Mouse (Mus musculus): Measurements from ENCODE around the gene Tmem8.
"Not testable (repeated sequence)": the region's sequence is repeated elsewhere in the genome, so short reads cannot be mapped to it uniquely, and the experiment has no call there.

Gene Tmem8

GRCm38 (mm10) chr17:26113181-26113948 is at the start of gene Tmem8:
Gene Tmem8, plus strand, starts transcription at chr17:26113299.
- no peak for DNase-seq (ENCODE audit: low read depth, low spot score)

DNA sequence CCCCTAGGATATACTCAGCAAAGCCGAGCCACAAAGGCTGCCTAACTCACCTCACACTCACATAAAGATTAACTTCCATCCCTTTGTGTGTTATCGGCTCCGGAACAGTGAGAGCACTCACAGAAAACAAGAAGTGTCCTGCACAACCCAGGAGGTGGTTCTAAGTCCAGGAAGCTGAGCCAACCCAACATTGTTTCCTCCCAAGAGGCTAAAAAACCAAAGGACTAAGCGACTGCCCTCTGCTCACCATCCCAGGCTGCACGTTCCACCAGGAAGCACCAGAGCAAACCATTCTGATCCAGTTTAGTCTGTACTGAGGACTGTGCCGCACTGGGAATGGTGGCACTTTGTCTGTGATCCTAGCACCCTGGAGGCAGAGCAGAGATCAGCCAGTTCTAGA is 48.2 kb upstream of the Tmem8 start:
- DNase-seq (ENCODE audit: low read depth, low spot score) = no peak

- DNase-seq (ENCODE audit: low read depth, low spot score) = no peak
Observed at GRCm38 (mm10) chr17:26066488-26067020, 46.5 kb upstream of the Tmem8 start.

DNA sequence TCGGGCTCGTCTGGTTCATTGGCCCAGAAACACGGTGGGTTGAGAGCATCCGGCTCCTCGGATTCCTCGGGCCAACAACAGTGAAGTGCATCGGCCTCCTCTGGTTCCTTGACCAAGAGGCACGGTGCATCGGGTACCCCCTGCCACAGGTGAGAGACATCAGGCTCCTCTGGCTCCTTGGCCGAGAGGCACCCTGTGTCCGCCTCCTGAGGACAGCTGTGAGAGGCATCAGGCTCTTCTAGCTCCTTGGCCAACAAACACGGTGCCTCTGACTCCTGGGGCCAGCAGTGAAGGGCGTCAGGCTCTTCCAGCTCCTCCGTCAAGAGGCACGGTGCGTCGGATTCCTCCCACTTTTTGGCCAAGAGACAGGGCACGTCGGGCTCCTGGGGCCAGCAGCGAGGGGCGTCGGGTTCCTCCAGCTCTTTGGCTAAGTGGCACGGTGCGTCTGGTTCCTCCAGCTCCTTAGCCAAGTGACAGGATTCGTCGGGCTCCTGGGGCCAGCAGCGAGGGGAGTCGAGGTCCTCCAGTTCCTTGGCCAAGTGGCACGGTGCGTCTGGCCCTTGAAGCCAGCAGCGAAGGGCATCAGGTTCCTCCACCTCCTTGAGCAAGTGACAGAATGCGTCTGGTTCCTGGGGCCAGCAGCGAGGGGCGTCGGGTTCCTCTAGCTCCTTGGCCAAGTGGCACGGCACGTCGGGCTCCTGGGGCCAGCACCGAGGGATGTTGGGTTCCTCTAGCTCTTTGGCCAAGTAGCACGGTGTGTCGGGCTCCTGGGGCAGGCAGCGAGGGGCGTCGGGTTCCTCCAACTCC is 44.9 kb upstream of the Tmem8 start:
- DNase-seq (ENCODE audit: low read depth, low spot score) = no peak

DNA sequence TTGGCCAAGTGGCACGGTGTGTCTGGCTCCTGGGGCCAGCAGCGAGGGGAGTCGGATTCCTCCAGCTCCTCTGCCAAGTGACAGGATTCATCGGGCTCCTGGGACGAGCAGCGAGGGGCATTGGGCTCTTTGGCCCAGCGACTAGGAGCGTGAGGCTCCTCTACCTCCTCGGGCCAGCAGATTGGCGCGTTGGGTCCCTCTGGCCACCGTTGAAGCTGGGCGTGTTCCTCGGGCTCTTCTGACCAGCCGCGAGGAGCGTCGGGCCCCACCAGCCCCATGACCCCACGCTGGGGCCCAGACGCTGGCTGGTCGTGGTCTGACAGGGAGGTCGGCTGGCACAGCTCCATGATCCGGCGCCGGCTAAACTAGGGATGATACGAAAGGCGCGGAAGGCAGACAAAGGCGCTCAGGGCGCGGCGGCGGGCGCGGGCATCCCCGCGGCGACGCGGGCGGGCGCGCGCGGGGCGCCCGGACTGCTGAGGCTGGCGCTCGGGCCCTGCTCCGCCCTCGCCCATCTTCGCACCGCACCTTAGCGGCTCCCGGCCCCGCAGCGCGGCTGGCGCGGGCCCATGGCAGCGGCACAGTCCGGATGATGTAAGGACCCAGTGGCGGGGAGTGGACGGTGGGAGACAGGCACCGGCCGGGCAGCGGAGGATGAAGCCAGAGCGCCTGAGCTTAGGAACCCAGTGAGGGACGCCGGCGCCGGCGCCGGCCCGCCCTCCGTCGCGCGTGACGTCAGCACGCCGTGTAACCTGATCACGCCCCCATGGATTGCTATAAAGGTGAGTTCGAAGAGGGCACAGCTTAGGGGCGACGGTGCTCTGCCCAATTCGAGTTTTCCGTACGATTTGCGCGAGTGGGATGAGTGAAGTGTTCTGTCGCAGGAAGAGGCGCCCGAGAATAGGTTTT is 44.0 kb upstream of the Tmem8 start, which contains the start of gene Rab11fip3:
TSS of gene Rab11fip3 (minus strand) at position 725 of the 909 bp plus-strand sequence.
- DNase-seq (ENCODE audit: low read depth, low spot score) = peak; percentile 93

DNA sequence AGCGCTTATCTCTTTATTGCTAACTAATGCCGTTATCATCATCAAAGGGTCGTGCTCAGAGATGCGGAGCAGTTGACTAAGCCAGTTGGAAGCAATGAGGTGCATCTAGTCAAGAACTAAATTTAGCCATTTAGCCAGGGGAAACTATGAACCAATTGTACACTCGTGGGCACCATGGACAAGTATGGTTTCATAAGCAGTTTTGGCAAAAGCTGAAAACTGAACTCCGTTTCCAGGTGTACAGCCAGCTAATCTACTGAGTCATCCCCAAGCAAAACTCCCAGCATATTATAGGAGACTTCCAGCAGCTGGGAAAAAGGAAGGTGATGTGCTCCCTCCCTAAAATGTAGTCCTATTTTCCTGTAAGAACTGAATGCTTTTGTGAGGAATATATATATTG is 43.0 kb upstream of the Tmem8 start:
- DNase-seq (ENCODE audit: low read depth, low spot score) = no peak

DNA sequence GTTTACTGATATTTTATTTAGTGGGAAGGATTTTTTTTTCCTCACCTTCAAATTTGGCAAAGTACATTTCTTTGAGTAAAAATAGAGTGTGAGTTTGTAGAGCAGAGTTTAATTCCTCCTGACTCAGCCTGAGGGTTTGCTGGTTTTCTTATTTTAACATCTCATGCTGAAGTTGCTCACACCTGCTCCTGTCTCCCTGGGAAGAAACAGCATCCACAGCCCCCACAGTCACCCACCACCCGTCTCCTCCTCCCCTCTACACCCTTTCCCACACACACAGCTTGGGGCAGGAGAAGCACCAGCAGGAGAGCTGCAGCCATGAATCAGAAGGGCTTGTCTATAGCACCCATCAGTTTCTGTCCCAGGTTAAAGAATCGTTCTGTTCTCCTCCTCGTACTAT is 37.9 kb upstream of the Tmem8 start:
- DNase-seq (ENCODE audit: low read depth, low spot score) = no peak

- DNase-seq (ENCODE audit: low read depth, low spot score) = no peak
Observed at GRCm38 (mm10) chr17:26078851-26079250, 34.2 kb upstream of the Tmem8 start.

GRCm38 (mm10) chr17:26080867-26081266 is 32.2 kb upstream of the Tmem8 start:
- DNase-seq (ENCODE audit: low read depth, low spot score) = no peak

DNA sequence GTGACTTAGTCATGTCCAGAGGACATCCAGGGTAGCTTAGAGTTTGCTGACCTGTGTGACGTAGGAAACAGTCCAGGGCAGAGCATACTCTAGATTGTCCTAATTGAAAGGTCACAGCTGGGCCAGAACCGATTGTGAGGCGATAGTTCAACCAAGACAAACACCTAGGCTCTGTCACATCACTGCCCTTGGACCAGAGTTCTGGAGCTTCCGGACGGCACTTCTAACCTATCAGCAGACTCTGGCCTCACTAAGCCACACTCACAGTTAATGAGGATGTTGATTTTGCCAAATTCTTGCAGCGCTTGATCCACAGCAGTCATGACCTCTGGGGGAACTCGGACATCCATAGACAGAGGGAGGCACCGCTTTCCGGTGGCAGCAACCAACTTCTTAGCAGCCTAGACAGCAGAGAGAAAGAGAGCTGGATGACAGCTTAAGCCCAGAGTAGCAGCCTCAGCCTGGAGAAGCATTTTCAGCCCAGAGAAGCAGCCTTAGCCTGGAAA is 26.0 kb upstream of the Tmem8 start:
- DNase-seq (ENCODE audit: low read depth, low spot score) = no peak

DNA sequence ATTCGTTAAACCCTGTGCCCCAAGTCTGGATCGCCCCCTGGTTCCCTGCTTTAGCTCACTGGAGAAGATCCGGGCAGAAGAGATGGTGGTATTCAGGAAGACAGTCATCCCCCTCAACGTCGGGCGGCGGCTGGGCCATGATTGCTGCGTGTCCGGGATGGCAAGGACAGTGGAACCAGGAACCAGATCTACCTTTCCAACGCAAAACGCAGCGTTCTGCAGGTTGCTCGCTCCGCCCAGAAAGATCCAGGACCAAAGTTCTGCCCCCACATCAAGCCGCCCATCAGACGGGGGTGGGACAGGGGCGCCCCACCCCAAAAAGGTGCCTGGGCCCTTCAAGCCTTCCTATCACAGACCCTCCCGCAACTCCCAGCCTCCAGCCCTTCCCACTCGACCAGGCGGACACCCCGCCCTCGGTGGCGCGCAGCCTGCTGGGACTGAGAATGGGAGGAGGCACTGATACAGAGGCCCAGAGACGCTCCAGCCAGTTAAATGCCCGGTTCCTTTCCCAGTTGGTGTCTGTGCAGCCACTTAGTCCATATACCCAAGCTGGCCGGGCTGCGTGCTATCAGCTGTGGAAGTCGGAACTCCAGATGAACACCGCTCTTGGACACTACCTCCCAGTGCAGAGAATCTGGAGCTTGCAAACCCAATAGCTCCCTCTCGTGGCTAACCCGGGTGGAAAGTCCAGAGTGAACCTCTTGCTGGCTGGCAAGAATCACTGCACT is 23.0 kb upstream of the Tmem8 start, which contains the start of gene Decr2:
TSS of gene Decr2 (minus strand) at position 433 of the 728 bp plus-strand sequence.
- DNase-seq (ENCODE audit: low read depth, low spot score) = peak; percentile 92

DNA sequence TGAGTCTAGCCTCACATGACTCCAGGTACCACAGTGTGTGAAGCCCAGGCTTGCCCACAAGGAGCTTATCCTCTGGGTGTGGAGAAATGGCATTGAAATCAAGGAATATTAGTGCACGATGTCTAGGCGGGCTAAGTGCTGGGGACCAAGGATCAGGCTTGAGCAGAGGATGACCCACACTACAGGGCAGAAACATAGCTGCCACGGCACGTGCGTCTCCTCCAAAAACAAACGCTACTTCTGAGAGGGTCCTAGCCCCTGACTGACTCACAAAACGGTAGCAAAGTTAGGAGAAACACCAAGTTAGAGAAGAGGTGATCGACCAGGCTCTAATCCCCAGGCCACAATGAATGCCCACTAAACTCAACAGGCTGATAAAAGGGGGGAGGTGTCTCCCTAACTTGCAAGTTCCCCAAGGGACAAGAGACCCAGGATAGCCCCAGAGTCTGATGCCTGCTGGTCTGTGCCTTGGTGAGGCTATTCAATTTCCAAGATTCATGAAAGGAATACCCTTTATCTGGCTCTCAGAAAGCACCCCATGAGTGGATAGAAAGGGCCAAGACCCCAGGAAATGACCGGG is 18.5 kb upstream of the Tmem8 start:
- DNase-seq (ENCODE audit: low read depth, low spot score) = no peak

- peak; percentile 52 for DNase-seq (ENCODE audit: low read depth, low spot score)
Observed at GRCm38 (mm10) chr17:26095121-26095740, 17.9 kb upstream of the Tmem8 start, which contains the start of gene Nme4. Gene Nme4, minus strand, starts transcription at chr17:26095602.

- DNase-seq (ENCODE audit: low read depth, low spot score) = no peak
Observed at GRCm38 (mm10) chr17:26098461-26098860, 14.6 kb upstream of the Tmem8 start.

DNA sequence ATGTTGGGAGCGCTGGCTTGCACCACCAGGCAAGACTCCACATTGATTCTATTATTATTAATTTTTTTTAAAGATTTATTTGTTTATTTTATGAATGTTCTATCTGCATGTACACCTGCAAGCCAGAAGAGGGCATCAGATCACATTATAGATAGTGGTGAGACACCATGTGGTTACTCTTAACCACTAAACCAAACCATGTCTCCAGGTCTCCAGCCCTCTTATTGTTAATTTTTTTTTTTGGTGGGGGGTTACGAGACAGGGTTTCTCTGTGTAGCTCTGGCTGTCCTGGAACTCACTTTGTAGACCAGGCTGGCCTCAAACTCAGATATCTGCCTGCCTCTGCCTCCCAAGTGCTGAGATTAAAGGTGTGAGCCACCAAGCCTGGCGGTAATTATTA is 13.8 kb upstream of the Tmem8 start:
- not testable (repeated sequence) for DNase-seq (ENCODE audit: low read depth, low spot score)

- no peak for DNase-seq (ENCODE audit: low read depth, low spot score)
Observed at GRCm38 (mm10) chr17:26100166-26100565, 12.9 kb upstream of the Tmem8 start.

DNA sequence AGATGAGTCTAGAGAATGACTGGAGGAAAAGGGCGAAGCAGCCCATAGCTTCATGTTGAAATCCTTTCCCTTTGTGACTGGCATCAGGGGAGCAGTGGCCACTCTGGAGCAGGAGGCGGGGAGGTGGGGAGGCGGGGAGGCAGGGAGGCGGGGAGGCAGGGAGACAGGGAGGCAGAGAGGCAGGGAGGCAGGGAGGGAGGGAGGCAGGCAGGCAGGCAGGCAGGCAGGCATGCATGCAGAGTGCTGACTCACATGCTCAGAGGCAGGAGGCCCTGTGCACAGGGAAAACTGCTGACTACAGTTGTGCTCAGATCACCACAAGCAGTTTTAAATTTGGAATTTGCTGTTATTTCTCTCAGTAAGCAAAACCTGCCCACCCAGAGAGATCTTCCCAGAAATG is 11.6 kb upstream of the Tmem8 start:
- DNase-seq (ENCODE audit: low read depth, low spot score) = no peak

GRCm38 (mm10) chr17:26105619-26106018 is 7.5 kb upstream of the Tmem8 start:
- DNase-seq (ENCODE audit: low read depth, low spot score) = no peak

DNA sequence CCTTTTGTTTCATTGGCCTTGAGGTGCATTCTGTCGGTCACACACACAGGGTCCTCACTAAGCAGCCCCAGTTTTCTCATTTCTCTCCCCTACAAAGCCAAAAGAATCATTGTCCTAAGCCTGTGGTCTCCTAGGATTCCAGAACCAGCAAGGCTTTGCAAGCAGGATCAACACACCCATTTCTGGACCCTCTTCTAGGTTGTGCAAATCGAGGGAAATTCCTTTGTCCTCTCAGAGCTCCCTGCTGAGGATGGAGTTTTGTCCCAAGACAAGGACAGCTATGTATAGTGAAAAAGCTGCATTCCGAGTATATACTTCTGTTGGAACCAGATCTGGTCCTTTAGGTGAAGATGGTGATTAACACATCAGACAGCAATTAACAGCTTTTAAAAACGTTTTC is 2.9 kb upstream of the Tmem8 start:
- DNase-seq (ENCODE audit: low read depth, low spot score) = no peak

GRCm38 (mm10) chr17:26111024-26111423 is 2.1 kb upstream of the Tmem8 start:
- no peak for DNase-seq (ENCODE audit: low read depth, low spot score)

Data from forelimb bud, embryonic 11.5 days (tissue).